Mouse (Mus musculus): ENCODE measurements around the gene Hoxa6.

Hoxa6 gene

GRCm38 (mm10) chr6:52180726-52181125 lies 27.8 kb downstream of the Hoxa6 start:
- DNase-seq (ENCODE audit: inconsistent age in 2 of 2, low spot score in 1 of 2), result no peak

GRCm38 (mm10) chr6:52180213-52180710 lies 28.3 kb downstream of the Hoxa6 start:
- no peak for DNase-seq (ENCODE audit: inconsistent age in 2 of 2, low spot score in 1 of 2)

- peak in 1 of 2 experiments; percentile 11 for DNase-seq (ENCODE audit: inconsistent age in 2 of 2, low spot score in 1 of 2)
These were observed 28.8 kb downstream of the Hoxa6 start for GRCm38 (mm10) chr6:52179690-52180089.

DNA sequence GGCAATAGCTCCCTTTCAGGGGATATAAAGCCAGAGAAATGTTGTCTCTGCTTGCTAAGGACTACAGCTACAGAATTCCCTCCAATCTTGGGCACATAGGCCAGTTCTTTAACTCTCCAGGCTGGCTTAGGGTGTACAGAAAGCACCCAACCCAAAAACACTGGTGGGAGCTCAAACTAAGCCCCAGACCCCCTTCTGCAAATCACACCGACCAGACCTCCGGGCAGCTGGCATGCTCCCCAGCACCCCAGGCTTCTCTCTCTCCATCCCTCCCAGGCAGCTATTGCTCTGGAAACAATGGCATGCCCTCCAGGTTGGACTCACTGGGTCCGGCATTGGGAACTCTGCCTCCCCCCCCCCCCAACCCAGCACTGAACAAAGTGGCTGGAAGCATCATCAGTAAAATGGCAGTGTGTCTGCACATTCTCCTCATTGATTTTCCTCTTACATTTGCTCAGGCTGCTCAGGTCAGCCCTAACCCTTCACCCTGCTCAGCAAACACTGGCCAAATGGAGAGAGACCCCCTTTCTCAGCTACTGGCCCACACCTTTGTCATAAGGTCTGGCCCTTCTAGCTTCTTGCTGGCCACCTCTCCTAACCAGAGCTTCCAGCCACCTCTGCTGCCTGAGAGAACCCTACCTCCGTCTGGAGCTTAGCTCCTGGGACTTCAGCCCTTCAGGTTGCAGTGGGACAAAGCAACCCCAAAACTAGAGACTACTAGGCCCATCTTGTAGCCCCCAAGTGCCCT lies 29.4 kb downstream of the Hoxa6 start:
- DNase-seq (ENCODE audit: inconsistent age in 2 of 2, low spot score in 1 of 2), result peak in 1 of 2 experiments; percentile 7

DNA sequence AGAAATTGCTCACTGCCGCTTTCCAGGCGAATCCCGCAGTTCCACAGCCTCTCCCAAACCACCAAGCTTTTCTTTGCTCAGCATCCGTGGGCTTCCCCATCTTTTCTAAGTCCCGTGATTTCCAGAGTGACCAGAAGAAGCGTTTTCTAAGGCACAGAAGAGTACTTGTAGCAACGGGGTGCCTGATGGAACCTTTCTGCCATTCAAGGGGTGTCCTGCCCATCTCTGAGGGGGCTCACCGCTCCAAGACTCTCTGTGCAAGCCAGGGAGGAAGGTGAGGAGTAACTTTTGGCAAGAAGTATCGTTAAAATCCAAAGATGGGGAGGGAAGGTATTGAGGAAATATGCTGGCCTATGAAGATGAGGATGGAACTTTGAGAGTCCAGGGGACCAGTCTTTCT lies 30.7 kb downstream of the Hoxa6 start:
- no peak for DNase-seq (ENCODE audit: inconsistent age in 2 of 2, low spot score in 1 of 2)

DNA sequence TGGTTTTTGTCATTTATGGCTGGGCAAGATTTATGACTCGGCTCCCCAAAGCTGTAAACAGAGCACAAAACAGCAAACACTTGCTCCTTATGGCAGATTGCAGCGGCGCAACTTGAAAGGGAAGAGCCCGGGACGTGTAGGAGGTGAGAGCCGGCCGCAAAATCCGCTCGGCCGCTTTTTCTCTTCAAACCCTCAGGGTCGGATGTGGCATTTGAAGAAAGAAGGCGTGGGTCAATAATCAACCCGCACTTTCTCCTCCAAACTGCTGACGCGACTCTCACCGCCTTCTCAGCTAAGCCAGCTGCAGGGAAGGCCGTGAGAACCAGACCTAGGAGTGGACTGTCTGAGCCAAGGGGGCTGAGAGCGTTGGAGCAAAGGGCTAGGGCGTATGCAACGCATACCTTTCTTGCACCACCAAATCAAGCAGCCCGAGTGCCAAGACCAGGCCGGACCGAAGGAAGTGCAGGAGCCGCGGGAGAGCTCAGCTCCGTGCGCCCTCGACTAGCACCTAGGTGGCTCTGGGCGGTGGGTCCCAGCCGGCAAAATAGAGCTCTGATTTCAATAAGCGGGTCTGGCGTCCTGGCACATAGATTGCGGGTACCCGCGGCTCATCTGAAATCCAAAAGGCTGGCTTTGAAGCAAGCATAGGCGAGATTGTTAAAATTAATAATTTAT lies 31.3 kb downstream of the Hoxa6 start, which contains the start of gene 5730596B20Rik:
Gene 5730596B20Rik (plus strand): TSS at position 438 of the 675 bp plus-strand sequence.
- peak; percentile 26 to 71 for DNase-seq (ENCODE audit: inconsistent age in 2 of 2, low spot score in 1 of 2)

DNA sequence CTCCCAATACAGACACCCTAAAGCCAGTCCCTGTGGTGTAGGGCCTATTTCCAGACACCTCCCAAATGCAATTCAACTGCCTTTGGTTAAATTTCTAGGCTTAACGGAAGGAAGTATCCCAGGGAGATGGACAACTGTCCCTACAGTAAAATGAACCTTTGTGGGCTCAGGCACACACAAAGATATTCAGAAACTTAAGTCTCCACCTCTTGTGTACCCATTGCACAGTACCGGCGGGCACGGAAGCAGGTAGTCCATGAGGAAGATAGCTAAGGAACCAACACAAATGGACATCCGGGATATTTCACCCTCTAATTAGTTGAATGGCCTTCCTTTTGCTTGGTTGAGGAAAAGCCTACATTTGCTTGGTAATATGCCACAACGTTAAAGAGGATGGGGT lies 32.1 kb downstream of the Hoxa6 start:
- DNase-seq (ENCODE audit: inconsistent age in 2 of 2, low spot score in 1 of 2), result peak; percentile 8 to 55

- DNase-seq (ENCODE audit: inconsistent age in 2 of 2, low spot score in 1 of 2), result peak; percentile 40 to 70
These were observed 32.7 kb downstream of the Hoxa6 start for GRCm38 (mm10) chr6:52175864-52176263.

- peak; percentile 52 to 83 for DNase-seq (ENCODE audit: inconsistent age in 2 of 2, low spot score in 1 of 2)
These were observed 33.4 kb downstream of the Hoxa6 start for GRCm38 (mm10) chr6:52174968-52175751.

DNA sequence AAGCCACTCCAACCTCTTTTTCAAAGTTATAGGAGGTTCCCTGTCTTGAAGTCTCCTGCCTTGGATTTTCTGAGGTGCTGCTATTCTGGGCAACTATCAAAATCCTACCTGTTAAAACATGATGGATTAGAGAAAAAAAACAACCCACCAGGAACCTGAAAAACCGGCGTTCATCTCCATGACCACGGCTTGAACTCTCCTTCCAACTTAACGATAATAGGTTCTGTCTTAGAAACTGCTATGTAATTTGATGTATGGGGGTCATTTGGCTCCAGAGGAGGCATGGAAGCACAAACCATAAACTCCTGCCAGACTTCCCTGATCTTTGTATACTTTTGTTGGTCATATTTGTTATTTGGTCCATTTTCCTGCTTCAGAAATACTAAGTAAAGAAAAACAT lies 34.9 kb downstream of the Hoxa6 start:
- no peak for DNase-seq (ENCODE audit: inconsistent age in 2 of 2, low spot score in 1 of 2)

- peak; percentile 90 to 96 for DNase-seq (ENCODE audit: inconsistent age in 2 of 2, low spot score in 1 of 2)
These were observed 36.0 kb downstream of the Hoxa6 start for GRCm38 (mm10) chr6:52172501-52172900.

DNA sequence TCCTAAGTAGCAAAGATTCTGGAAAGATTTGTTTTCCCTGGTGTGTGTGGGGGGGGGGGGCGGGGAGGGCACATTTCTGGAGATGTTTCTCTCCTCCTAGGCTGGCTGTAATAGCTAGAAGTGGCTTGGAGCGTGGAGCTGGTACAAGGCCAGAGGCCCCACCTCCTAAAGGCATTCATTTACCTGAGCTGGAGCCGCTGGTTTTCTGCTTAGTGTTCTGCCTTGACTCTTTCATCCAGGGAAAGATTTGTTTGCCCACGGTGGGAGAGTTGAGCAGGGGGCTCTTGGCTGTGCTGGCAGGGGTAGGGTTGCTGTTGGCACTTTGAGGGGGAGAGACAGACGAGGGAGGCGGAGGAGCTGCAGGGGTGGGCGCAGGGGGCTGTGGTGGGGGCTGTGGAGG lies 36.6 kb downstream of the Hoxa6 start:
- DNase-seq (ENCODE audit: inconsistent age in 2 of 2, low spot score in 1 of 2), result no peak

DNA sequence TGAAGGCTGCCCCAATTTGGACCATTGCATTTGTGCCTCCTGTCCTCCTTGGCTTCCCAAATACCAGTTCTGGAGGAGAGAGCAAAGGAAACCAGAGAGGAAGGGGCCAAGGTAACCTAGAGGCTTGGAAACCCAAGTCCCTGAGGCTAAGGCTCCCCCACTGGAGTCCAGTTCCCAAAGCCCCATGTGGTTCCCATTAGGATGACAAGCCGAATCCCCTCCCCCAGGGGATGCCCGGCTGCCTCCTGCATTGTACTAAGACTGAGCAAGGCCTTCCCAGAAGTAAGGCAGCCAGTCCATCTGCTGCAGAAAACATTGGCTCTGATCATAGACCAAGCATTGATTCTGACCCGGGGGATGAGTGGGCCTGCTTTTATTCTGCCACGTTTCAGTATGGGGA lies 37.2 kb downstream of the Hoxa6 start:
- DNase-seq (ENCODE audit: inconsistent age in 2 of 2, low spot score in 1 of 2), result peak in 1 of 2 experiments; percentile 20

DNA sequence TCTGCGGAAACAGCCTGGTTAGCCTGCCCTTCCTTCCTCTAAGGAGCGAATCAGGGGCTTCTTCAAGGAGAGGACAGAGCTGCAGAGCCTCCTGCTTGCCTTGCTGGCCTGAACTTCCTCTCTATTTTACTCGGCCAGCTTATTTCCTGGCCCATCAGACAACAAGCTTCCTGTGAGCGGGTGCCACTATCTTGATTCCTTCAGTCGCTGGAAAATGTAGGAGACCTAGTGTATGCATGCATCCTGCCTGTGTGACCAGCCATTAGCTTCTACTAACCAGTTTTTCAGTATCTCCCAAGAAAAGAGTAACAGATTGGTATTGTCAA lies 37.7 kb downstream of the Hoxa6 start:
- no peak for DNase-seq (ENCODE audit: inconsistent age in 2 of 2, low spot score in 1 of 2)

DNA sequence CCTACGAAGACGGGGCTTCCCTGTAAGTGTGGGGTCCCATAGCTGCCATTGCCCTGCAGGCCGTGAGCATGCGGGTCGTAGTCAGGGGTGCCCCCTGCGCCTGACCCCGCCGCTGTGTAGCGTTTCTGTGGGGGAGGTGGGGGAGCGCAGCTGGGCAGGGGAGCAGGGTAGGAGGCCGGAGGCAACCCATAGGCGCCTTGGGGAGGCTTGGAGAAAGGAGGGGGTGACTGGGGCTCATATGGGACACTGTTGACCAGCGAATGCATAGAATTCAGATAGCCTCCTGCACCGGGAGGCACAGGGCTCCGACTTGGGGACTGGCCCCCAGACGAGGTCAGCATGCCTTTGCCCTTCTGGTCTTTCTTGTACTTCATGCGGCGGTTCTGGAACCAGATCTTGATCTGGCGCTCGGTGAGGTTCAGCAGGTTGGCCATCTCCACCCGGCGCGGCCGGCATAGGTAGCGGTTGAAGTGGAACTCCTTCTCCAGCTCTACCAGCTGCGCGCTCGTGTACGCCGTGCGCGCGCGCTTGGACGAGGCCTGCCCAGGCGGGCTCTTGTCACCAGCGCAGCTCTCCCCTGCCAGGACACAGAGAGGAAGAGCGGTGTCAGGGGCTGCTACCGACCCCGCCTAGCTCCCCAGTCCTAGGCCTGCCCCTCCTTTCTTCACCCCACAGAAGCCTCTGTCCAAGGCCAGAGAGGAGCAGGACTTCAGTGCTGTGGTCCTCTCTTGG lies 38.2 kb downstream of the Hoxa6 start:
- peak; percentile 59 to 75 for DNase-seq (ENCODE audit: inconsistent age in 2 of 2, low spot score in 1 of 2)

DNA sequence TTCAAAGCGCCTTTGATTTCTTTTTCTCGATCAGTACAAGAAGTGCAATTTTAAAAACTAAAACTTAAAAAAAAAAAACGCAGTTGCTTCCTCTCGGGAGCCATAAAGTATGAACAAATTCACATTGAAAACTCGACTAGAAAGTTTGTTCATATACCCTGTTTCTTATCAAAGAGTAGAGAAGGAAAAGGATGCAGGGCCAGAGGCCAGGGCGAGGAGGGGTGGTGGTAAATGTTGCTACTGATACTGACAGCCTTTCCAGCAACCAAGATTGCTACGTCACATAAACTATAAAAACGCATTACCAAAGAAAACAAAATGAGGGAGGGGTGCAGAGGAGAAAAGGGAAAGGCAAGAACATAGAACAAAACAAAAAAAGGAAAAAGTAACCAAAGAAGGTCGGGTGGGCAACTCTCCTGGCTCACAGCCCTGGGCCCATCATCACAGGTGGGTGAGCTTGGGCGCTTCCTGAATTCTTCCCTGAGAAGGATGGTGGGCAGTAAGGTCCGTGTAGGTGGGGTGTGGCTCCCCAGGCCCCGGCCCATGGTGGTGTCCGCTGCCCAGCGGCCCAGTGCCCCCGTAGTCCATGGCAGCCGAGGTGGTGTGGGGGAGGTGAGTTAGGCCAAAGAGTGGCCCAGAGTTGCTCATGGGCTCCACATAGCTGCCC lies 38.9 kb downstream of the Hoxa6 start:
- DNase-seq (ENCODE audit: inconsistent age in 2 of 2, low spot score in 1 of 2), result peak in 1 of 2 experiments; percentile 58

GRCm38 (mm10) chr6:52168191-52169055 lies 40.1 kb downstream of the Hoxa6 start:
- DNase-seq (ENCODE audit: inconsistent age in 2 of 2, low spot score in 1 of 2), result peak; percentile 50 to 79

DNA sequence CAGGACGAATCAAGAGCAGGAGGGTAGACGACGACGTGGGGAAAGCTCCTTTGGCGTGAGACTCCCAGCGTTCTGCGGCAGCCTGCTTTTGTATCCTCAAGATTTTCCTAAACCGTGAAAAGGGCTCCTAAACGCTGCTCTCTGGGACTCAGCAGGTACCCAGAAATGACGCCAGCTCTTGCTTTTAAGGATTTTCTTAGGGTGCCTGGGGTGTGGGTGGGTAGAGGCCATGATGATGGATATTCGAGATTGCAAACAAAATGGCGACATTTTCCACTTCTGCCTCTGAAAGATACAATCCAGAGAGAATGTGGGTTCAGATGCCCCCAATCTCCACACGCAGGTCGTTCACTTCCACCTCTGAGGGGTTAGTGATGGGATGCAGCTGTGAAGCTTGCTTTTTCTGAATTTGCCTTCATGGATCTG lies 40.8 kb downstream of the Hoxa6 start:
- DNase-seq (ENCODE audit: inconsistent age in 2 of 2, low spot score in 1 of 2), result peak; percentile 7 to 50

- peak in 1 of 2 experiments; percentile 44 for DNase-seq (ENCODE audit: inconsistent age in 2 of 2, low spot score in 1 of 2)
These were observed 41.3 kb downstream of the Hoxa6 start for GRCm38 (mm10) chr6:52167176-52167575.
